Mouse (Mus musculus) induced T-regulatory cell, adult 2 months (primary cell): ENCODE results near the gene Gopc.

ENCODE experiments used
- DNase-seq: peaks from one replicate; pipeline ENCODE4 v3.0.0-alpha.2; 2012; ENCODE audit warnings: low read depth

The Gopc gene

DNA sequence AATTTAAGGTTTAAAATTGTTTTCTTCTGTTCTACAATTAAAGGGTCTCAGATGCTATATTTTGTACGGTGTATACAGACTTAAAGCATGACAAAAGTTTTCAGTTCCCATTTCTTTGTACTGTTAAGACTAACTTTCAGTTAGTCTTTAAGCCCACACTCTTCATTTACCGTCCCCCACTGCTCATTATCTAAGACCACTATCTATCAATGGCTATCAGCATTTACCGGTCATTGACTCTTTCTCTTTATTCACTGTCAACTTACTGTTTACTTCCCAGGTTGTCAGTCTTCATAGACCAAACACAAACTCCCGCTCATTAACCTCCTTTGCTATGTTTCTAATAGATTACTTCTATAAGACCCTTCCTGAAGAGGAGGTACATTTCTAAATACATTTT lies 5.3 kb upstream of the Gopc start:
- no peak for DNase-seq

GRCm38 (mm10) chr10:52384823-52385610 lies 3.1 kb upstream of the Gopc start:
- peak; percentile 74 for DNase-seq

DNA sequence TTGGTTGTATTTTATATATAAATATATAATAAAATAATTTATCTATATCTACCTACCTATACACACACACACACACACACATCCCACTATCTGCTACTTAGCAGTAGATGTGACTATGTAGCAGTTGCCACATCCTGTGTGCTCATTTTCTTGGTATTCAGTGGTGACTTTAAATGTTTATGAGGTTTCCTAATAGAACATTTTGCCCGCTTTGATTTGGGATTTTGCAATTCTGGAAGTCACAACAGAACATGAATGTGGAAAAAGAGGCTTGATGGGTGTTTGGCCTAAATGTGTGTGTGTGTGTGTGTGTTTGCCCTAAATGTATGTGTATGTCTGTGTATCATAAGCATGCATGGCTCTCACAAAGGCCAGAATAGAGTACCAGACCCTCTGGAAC lies 1.6 kb upstream of the Gopc start:
- peak; percentile 14 for DNase-seq

DNA sequence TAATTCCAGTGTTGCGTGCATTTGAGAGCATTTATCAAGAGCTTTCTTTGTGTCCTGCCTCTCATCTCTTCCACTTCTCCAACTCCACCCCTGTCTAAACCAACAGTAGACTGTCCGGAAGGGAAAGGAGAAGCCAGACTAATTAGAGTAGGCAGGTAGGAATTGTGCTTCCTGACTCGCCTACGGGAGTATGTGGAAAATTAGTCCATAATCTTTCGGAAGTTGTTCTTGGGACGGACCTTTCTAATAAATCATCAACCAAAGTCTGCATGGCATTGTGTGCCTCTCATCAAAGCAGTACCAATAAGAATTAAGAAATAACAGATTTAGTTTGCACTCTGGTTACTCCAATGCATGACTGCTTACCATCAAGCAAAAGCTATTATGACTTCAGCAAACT lies 1.1 kb upstream of the Gopc start:
- no peak for DNase-seq

DNA sequence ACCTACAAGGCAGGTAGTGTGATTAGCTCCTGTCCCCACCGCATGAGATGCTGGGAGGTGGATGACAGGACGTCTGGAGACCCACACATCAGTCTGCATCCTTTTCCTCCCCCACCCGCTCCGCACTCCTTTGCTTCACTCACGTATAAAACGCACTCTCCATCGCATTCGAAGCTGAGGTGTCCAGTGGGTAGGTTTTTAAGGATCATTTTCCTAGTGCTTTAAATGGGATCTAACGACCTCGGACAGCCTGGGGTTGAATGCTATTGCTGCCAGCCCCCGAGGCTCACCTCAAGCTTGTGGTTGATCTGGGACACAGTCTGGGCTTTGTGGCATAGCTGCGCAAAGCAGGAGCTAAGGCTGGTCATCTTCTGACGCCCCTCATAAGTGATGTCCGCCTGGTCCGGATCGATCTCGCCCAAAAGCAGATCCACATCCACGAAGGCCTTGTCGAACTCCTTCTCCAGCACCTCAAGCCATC lies 563 bp downstream of the Gopc start:
- peak; percentile 58 for DNase-seq

DNA sequence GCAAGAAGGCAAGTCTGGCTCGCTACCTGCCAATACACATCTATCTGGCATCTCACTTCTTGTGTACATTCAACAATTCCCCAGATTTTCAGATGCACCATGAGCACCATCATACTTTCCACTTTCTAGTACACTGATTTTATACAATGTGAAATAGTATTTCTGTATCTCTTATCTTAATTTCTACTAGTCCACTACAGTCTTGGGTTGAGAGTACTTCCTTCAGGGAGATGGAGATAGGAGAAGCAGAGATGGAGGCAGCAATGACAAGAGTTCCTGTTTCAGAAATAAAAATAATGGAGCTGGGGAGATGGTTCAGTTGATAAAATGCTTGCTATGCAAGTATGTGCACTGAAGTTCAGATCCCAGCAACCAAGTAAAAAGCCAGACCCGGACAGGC lies 4.1 kb downstream of the Gopc start:
- DNase-seq = no peak

DNA sequence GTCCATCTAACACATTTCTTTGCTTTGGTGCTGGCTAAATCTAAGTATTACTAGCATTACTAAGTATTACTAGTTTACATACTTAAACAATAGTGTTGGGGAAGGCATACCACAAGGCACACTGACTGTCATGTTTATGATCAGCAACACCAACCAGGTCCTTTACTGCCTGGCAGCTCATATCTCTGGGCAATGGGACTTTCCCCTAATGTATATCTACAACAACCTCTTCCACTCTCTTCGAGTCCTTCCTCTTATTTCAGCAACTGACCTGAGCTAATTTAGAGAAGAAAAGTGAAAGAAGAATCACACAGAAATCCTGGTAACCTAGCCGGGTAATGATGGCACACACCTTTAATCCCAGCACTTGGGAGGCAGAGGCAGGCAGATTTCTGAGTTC lies 5.5 kb downstream of the Gopc start:
- DNase-seq = no peak

GRCm38 (mm10) chr10:52374651-52375050 lies 7.3 kb downstream of the Gopc start:
- DNase-seq = no peak

- no peak for DNase-seq
These were observed 8.1 kb downstream of the Gopc start for GRCm38 (mm10) chr10:52373834-52374233.

DNA sequence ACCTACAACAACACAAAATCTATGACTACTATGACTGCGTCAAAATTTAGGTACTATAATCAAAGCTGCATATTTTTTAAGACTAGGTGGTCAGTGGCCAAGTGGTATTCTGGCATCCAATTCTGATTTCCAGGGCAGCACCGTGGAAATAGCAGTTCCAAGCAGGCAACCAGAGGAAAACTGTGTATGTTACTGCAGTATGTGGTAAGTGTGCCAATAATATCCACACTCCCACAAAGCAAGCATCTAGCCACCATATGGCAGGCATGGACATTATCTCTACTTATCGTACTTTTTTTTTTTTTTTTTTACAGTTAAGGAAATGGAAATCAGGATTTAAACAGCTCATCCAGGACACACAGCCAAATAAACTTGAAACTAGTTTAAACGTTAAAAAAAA lies 13.5 kb downstream of the Gopc start:
- DNase-seq = no peak

DNA sequence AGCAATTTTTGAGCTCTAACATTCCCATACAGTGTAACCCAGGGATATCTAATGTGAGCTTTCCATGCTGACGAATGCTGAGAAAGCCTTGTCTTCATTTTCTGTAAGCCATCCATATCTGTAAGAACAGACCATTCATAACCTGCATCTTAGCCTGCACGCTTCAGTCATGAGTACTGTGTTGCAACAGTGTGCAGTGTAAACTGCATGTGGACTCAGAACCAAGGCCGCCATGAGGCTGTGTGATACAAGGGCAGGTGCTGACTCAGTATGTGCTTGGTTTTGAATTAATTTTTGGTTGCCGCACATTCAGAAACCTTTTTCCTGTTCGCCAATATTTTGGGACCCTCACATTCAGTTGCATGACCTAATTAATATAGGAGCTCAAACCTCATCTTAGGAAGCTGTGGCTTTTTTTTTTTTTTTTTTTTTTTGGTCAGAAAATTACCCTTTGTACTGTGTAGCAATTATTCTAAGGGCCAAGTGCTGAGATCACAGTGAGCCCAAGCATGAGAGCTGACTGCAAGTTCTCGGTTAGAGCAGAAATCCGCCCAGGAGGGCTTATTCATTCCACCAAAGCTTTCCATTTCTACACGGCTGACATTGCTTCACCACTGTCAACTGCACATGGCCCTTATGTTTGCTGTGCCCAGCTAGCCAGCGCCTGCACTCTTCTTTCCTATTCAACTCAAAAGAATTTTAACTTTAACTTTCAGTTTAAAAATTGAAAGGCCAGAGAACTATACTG lies 20.9 kb downstream of the Gopc start:
- DNase-seq = no peak

- no peak for DNase-seq
These were observed 21.6 kb downstream of the Gopc start for GRCm38 (mm10) chr10:52360241-52360735.

- DNase-seq = no peak
These were observed 23.5 kb downstream of the Gopc start, which contains the start of gene Gm26741 for GRCm38 (mm10) chr10:52358467-52358866. TSS of gene Gm26741 (plus strand) at chr10:52358767.

GRCm38 (mm10) chr10:52353184-52353583 lies 28.7 kb downstream of the Gopc start:
- no peak for DNase-seq

DNA sequence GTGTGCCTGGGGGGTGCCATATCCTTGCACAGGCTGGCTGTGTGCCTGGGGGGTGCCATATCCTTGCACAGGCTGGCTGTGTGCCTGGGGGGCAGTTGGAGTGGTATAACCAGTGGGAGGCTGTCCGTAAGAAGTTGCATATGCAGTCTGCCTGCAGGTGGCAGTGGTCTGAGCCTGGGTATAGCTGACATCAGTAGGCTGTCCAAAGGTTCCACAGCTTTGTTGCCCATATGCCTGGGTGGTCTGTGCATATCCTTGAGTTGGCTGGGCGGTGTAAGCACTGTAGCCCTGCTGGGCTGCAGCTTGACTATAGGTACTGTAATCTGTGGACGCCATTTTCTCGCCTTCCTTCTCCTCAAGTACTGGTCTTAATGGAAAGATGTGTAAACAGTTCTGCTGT lies 38.6 kb downstream of the Gopc start:
- peak; percentile 6 for DNase-seq

GRCm38 (mm10) chr10:52331007-52331406 lies 50.9 kb downstream of the Gopc start:
- peak; percentile 53 for DNase-seq

GRCm38 (mm10) chr10:52321918-52322317 lies 60.0 kb downstream of the Gopc start:
- no peak for DNase-seq

DNA sequence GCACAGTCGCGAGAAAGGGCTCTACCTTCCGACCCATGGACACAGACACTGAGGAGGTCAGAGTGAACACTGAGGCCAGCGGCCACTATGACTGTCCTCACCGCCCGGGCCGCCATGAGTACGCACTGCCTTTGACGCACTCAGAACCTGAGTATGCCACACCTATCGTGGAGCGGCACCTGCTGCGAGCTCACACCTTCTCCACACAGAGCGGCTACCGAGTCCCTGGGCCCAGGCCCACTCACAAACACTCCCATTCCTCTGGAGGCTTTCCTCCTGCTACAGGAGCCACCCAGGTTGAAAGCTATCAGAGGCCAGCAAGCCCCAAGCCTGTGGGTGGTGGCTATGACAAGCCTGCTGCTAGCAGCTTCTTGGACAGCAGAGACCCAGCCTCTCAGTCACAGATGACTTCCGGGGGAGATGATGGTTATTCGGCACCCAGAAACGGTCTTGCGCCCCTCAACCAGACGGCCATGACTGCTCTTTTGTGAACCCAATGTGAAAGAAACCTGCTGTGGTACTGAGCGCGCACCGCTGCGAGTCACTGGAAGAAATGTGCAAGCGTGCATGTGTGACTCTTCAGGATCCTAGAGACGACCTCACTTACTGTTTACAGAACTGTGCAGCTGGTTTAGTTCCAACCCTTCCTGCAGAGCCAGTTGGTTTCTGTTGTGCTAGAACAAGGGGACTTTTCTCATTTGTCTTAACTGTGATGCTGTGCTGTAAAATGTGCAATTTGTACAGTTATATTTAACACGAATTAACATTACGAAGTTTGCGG lies 62.2 kb downstream of the Gopc start:
- no peak for DNase-seq

- no peak for DNase-seq
These were observed 72.7 kb downstream of the Gopc start for GRCm38 (mm10) chr10:52309196-52309595.

- no peak for DNase-seq
These were observed 77.3 kb downstream of the Gopc start for GRCm38 (mm10) chr10:52304574-52304973.

DNA sequence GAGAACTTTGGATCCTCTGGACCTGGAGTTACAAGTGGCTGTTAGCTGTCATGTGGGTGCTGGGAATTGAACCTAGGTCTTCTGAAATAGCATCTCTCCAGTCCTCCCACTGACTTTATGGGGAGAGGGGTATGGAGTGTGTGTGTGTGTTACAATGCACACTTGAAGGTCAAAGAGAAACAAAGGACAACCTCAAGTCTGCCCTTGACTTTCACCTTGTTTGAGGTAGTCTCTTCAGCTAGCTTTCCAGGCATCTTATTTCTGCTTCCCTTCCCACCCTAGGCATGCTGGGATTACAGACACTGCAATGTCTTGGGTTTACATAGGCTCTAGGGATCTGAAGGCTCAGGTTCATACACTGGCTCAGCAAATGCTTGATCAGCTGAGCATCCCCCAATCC lies 79.7 kb downstream of the Gopc start:
- no peak for DNase-seq

- DNase-seq = no peak
These were observed 80.2 kb downstream of the Gopc start for GRCm38 (mm10) chr10:52301766-52302165.
